17 mouse cellular contexts compared by ENCODE assay signal in the genomic region with DNA sequence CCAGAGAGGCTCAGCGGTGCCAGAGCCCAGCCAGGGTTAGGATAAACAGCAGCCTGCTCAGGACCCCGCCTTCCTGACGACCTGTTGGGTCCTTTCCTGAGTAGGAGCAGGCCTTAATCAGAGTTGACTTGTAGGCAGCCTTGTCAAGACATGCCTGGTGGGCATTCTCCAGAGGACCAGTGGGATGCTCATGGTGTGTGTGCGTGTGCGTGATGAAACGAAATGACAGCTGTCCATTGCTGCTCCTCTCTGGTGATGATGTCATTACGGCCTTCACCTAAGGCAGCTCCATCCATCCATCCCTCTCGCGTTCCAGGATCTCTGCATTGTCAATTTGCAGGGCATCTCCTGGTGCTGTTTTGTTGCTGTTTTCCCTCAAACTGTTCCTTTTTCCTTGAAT. TPM values are rescaled to one million over a fixed set of nuclear protein-coding genes. Genes with fewer than 3 reads are reported as not detected.
DNase-seq lines count a peak whose midpoint lies in the region; ATAC-seq and TF ChIP-seq lines count a peak whose summit lies in the region.
"Had no signal": no experiment of that assay in that cellular context is flagged by ENCODE, and none has a peak within 500 bp of the region (broad histone marks: within the 10 kb centered on the region; RNA-seq: fewer than 3 reads in every experiment).

No protein-coding gene starts in this region.

- H3K27ac ChIP-seq in limb, embryonic 12.5 days: 0 out of 2 replicates have a peak overlapping the region, but pooled peaks have one; percentile 82
- no peak overlapping the region for H3K27ac ChIP-seq in limb, embryonic 10.5 days
- H3K27ac ChIP-seq in neural tube, embryonic 11.5 days (ENCODE audit: low read depth, low read length): 0 out of 2 replicates have a peak overlapping the region, but pooled peaks have one; percentile 17
- no peak overlapping the region for H3K27ac ChIP-seq in neural tube, embryonic 15.5 days (replicated peaks)
- peak overlapping the region; percentile 72; the same call in 1 of the 2 replicates for H3K27ac ChIP-seq in limb, embryonic 13.5 days
- peak overlapping the region; percentile 81 for H3K27ac ChIP-seq in stomach, postnatal 0 days (replicated peaks)
- H3K27ac ChIP-seq in cerebellum, adult 2 months (ENCODE audit: insufficient read depth, low read length): no peak overlapping the region
- H3K27ac ChIP-seq: liver, embryonic 14.5 days; macrophage; midbrain, embryonic 12.5 days had no signal

- H3K27me3 ChIP-seq in limb, embryonic 12.5 days: no peaks in the 10 kb centered on the region
- no peaks in the 10 kb centered on the region for H3K27me3 ChIP-seq in limb, embryonic 10.5 days (ENCODE audit: low read depth, poor library complexity, severe bottlenecking)
- H3K27me3 ChIP-seq in neural tube, embryonic 11.5 days (ENCODE audit: control insufficient read depth, insufficient read depth, low read length): no peaks in the 10 kb centered on the region
- no peaks in the 10 kb centered on the region for H3K27me3 ChIP-seq in neural tube, embryonic 15.5 days (replicated peaks)
- H3K27me3 ChIP-seq in limb, embryonic 13.5 days: no peaks in the 10 kb centered on the region
- no peaks in the 10 kb centered on the region for H3K27me3 ChIP-seq in stomach, postnatal 0 days (ENCODE audit: control insufficient read depth, insufficient read depth, low read length)
- H3K27me3 ChIP-seq in cerebellum, adult 2 months (ENCODE audit: control insufficient read depth, insufficient read depth, low read length): no peaks in the 10 kb centered on the region
- H3K27me3 ChIP-seq: midbrain, embryonic 12.5 days had no signal

- TF ChIP-seq EP300 in stomach, postnatal 0 days (optimal IDR thresholded peaks at IDR 0.05): no peak

- WGBS in limb, embryonic 12.5 days: 78% methylated on average over 9 of the region's 9 CpGs
- 85% methylated on average over 9 of the region's 9 CpGs for WGBS in limb, embryonic 10.5 days
- 86% methylated on average over 9 of the region's 9 CpGs for WGBS in neural tube, embryonic 11.5 days
- 82% methylated on average over 9 of the region's 9 CpGs for WGBS in neural tube, embryonic 15.5 days
- 82% methylated on average over 9 of the region's 9 CpGs for WGBS in limb, embryonic 13.5 days
- 64% methylated on average over 9 of the region's 9 CpGs for WGBS in stomach, postnatal 0 days
- WGBS in cerebellum, adult 2 months: 82% methylated on average over 9 of the region's 9 CpGs

- DNase-seq in limb, embryonic 10.5 days (ENCODE audit: low spot score): no peak
- DNase-seq in neural tube, embryonic 11.5 days (ENCODE audit: low spot score): no peak
- no peak for DNase-seq in stomach, postnatal 0 days (ENCODE audit: low spot score)
- DNase-seq in cerebellum, adult 2 months: no peak
- DNase-seq in cerebellum, adult 9-11 months: no peak
- DNase-seq: B cell, adult 2 months; cerebellum, adult 8-10 months; right cerebral cortex, postnatal 4 days; thymus, postnatal 25 days had no signal

- TF ChIP-seq CTCF in stomach, postnatal 0 days (IDR thresholded peaks at IDR 0.05; ENCODE audit: low read depth): no peak
- TF ChIP-seq CTCF in cerebellum, adult 2 months (IDR thresholded peaks at IDR 0.05; ENCODE audit: borderline replicate concordance, insufficient read depth, low read depth, low read length): no peak

- no peak for ATAC-seq in limb, embryonic 12.5 days (ENCODE audit: insufficient number of reproducible peaks, insufficient read depth, low FRiP score, low TSS enrichment, low read depth)
- ATAC-seq in neural tube, embryonic 11.5 days (ENCODE audit: insufficient read depth, low FRiP score, low TSS enrichment): no peak
- ATAC-seq in neural tube, embryonic 15.5 days (ENCODE audit: low FRiP score): no peak
- ATAC-seq in limb, embryonic 13.5 days (ENCODE audit: low FRiP score, low read depth): no peak
- ATAC-seq in stomach, postnatal 0 days (ENCODE audit: low FRiP score, low TSS enrichment): no peak
- ATAC-seq: forebrain, embryonic 16.5 days; inflammation-experienced regulatory T-cells, adult 6 months had no signal

- 0 out of 2 replicates have a peak, but pooled peaks cover 5% of the 10 kb centered on the region for H3K9me3 ChIP-seq in limb, embryonic 12.5 days
- no peaks in the 10 kb centered on the region for H3K9me3 ChIP-seq in limb, embryonic 10.5 days (replicated peaks)
- no peaks in the 10 kb centered on the region for H3K9me3 ChIP-seq in neural tube, embryonic 11.5 days (ENCODE audit: control insufficient read depth, low read length)
- no peaks in the 10 kb centered on the region for H3K9me3 ChIP-seq in neural tube, embryonic 15.5 days (replicated peaks)
- no peaks in the 10 kb centered on the region for H3K9me3 ChIP-seq in limb, embryonic 13.5 days
- H3K9me3 ChIP-seq in stomach, postnatal 0 days (ENCODE audit: control insufficient read depth, low read length): no peaks in the 10 kb centered on the region
- H3K9me3 ChIP-seq: midbrain, embryonic 12.5 days had no signal

- H3K4me1 ChIP-seq in limb, embryonic 12.5 days (replicated peaks): peaks cover 68% of the 10 kb centered on the region
- H3K4me1 ChIP-seq in limb, embryonic 10.5 days: peaks cover 65% of the 10 kb centered on the region
- peaks cover 21% of the 10 kb centered on the region for H3K4me1 ChIP-seq in neural tube, embryonic 11.5 days (ENCODE audit: control insufficient read depth, insufficient read depth, low read length)
- H3K4me1 ChIP-seq in neural tube, embryonic 15.5 days: peaks cover 63% of the 10 kb centered on the region
- H3K4me1 ChIP-seq in limb, embryonic 13.5 days: peaks cover 64% of the 10 kb centered on the region
- peaks cover 15% of the 10 kb centered on the region for H3K4me1 ChIP-seq in stomach, postnatal 0 days (replicated peaks; ENCODE audit: control insufficient read depth, insufficient read depth)
- peaks cover 21% of the 10 kb centered on the region for H3K4me1 ChIP-seq in cerebellum, adult 2 months (ENCODE audit: control insufficient read depth, insufficient read depth, low read length)

- H3K4me3 ChIP-seq in limb, embryonic 12.5 days (replicated peaks): no peak overlapping the region
- H3K4me3 ChIP-seq in limb, embryonic 10.5 days: no peak overlapping the region
- no peak overlapping the region for H3K4me3 ChIP-seq in neural tube, embryonic 11.5 days (ENCODE audit: low read depth, low read length)
- H3K4me3 ChIP-seq in neural tube, embryonic 15.5 days (replicated peaks): no peak overlapping the region
- H3K4me3 ChIP-seq in limb, embryonic 13.5 days: no peak overlapping the region
- no peak overlapping the region for H3K4me3 ChIP-seq in stomach, postnatal 0 days (ENCODE audit: low read depth, low read length)
- no peak overlapping the region for H3K4me3 ChIP-seq in cerebellum, adult 2 months (replicated peaks; ENCODE audit: insufficient read depth, low read depth, low read length)
- H3K4me3 ChIP-seq: midbrain, embryonic 12.5 days had no signal

- H3K9ac ChIP-seq in limb, embryonic 12.5 days (replicated peaks): no peak overlapping the region
- H3K9ac ChIP-seq in neural tube, embryonic 11.5 days (ENCODE audit: low read length): no peak overlapping the region
- no peak overlapping the region for H3K9ac ChIP-seq in neural tube, embryonic 15.5 days (replicated peaks)
- no peak overlapping the region for H3K9ac ChIP-seq in limb, embryonic 13.5 days
- H3K9ac ChIP-seq in stomach, postnatal 0 days (ENCODE audit: low read length): no peak overlapping the region
- H3K9ac ChIP-seq: liver, embryonic 14.5 days; midbrain, embryonic 12.5 days had no signal

- no peak overlapping the region for H3K4me2 ChIP-seq in limb, embryonic 12.5 days
- no peak overlapping the region for H3K4me2 ChIP-seq in neural tube, embryonic 11.5 days (ENCODE audit: low read depth)
- no peak overlapping the region for H3K4me2 ChIP-seq in neural tube, embryonic 15.5 days
- H3K4me2 ChIP-seq in limb, embryonic 13.5 days (replicated peaks): no peak overlapping the region
- no peak overlapping the region; the same call in 1 of the 2 replicates for H3K4me2 ChIP-seq in stomach, postnatal 0 days (replicated peaks; ENCODE audit: low read depth)
- H3K4me2 ChIP-seq: midbrain, embryonic 12.5 days had no signal

- H3K36me3 ChIP-seq in limb, embryonic 12.5 days: peaks cover 17% of the 10 kb centered on the region; the same call in 1 of the 2 replicates
- peaks cover 29% of the 10 kb centered on the region for H3K36me3 ChIP-seq in limb, embryonic 10.5 days
- H3K36me3 ChIP-seq in neural tube, embryonic 11.5 days (ENCODE audit: control insufficient read depth, insufficient read depth, low read length): no peaks in the 10 kb centered on the region
- H3K36me3 ChIP-seq in neural tube, embryonic 15.5 days: no peaks in the 10 kb centered on the region
- peaks cover 19% of the 10 kb centered on the region; the same call in 1 of the 2 replicates for H3K36me3 ChIP-seq in limb, embryonic 13.5 days
- no peaks in the 10 kb centered on the region for H3K36me3 ChIP-seq in stomach, postnatal 0 days (ENCODE audit: control insufficient read depth, insufficient read depth, low read length)
- H3K36me3 ChIP-seq: midbrain, embryonic 12.5 days had no signal

- no peak for TF ChIP-seq POLR2A in cerebellum, adult 2 months (IDR thresholded peaks at IDR 0.05; ENCODE audit: borderline replicate concordance, insufficient read depth, low read length)

RNA-seq across cellular contexts. Expression of gene Srebf2, which starts 12.5 kb away (rescaled TPM):
- 186 and 188 TPM in 2 replicates for polyA plus RNA-seq in limb, embryonic 12.5 days (2016; fragmentation: Nextera tagmentation; extraction: Ambion mirVana)
- 182 and 190 TPM in 2 replicates for polyA plus RNA-seq in limb, embryonic 10.5 days (2016; fragmentation: Nextera tagmentation; extraction: Ambion mirVana)
- polyA plus RNA-seq in neural tube, embryonic 11.5 days (2014; fragmentation: Nextera tagmentation; extraction: Ambion mirVana): 179 and 195 TPM in 2 replicates
- 187 and 190 TPM in 2 replicates for polyA plus RNA-seq in neural tube, embryonic 15.5 days (2015; fragmentation: Nextera tagmentation; extraction: Ambion mirVana)
- 168 and 173 TPM in 2 replicates for polyA plus RNA-seq in limb, embryonic 13.5 days (2015; fragmentation: Nextera tagmentation; extraction: Ambion mirVana)
- 119 and 127 TPM in 2 replicates for polyA plus RNA-seq in stomach, postnatal 0 days (2015; fragmentation: Nextera tagmentation; extraction: Ambion mirVana)
- polyA plus RNA-seq in cerebellum, adult 2 months (2012; rRNA removed): 104 and 105 TPM in 2 replicates

RNA-seq across cellular contexts. Expression of gene Ccdc134, which starts 31.7 kb away (rescaled TPM):
- polyA plus RNA-seq in limb, embryonic 12.5 days (2016; fragmentation: Nextera tagmentation; extraction: Ambion mirVana): 23.4 and 26.6 TPM in 2 replicates
- 22.8 and 23.6 TPM in 2 replicates for polyA plus RNA-seq in limb, embryonic 10.5 days (2016; fragmentation: Nextera tagmentation; extraction: Ambion mirVana)
- polyA plus RNA-seq in neural tube, embryonic 11.5 days (2014; fragmentation: Nextera tagmentation; extraction: Ambion mirVana): 19.7 and 23.5 TPM in 2 replicates
- polyA plus RNA-seq in neural tube, embryonic 15.5 days (2015; fragmentation: Nextera tagmentation; extraction: Ambion mirVana): 11.1 and 13.6 TPM in 2 replicates
- 27.6 and 30.3 TPM in 2 replicates for polyA plus RNA-seq in limb, embryonic 13.5 days (2015; fragmentation: Nextera tagmentation; extraction: Ambion mirVana)
- 8.2 and 8.5 TPM in 2 replicates for polyA plus RNA-seq in stomach, postnatal 0 days (2015; fragmentation: Nextera tagmentation; extraction: Ambion mirVana)
- polyA plus RNA-seq in cerebellum, adult 2 months (2012; rRNA removed): 15.4 and 15.5 TPM in 2 replicates

RNA-seq across cellular contexts. Expression of gene Shisa8, which starts 53.1 kb away (rescaled TPM):
- polyA plus RNA-seq in limb, embryonic 12.5 days (2016; fragmentation: Nextera tagmentation; extraction: Ambion mirVana): 0.10 and 0.23 TPM in 2 replicates
- polyA plus RNA-seq in limb, embryonic 10.5 days (2016; fragmentation: Nextera tagmentation; extraction: Ambion mirVana): 0.15 TPM in 1 of 2 replicates, not detected in the other
- 0.30 and 0.46 TPM in 2 replicates for polyA plus RNA-seq in neural tube, embryonic 11.5 days (2014; fragmentation: Nextera tagmentation; extraction: Ambion mirVana)
- polyA plus RNA-seq in neural tube, embryonic 15.5 days (2015; fragmentation: Nextera tagmentation; extraction: Ambion mirVana): 4.6 and 6.7 TPM in 2 replicates
- 0.15 and 0.34 TPM in 2 replicates for polyA plus RNA-seq in limb, embryonic 13.5 days (2015; fragmentation: Nextera tagmentation; extraction: Ambion mirVana)
- 0.06 and 0.23 TPM in 2 replicates for polyA plus RNA-seq in stomach, postnatal 0 days (2015; fragmentation: Nextera tagmentation; extraction: Ambion mirVana)
- 65.4 and 69.9 TPM in 2 replicates for polyA plus RNA-seq in cerebellum, adult 2 months (2012; rRNA removed)
- polyA plus RNA-seq: inflammation-experienced regulatory T-cells, adult 6 months; macrophage had no signal

Comparison
In these comparisons a context has a peak if more than half of its experiments do, and no peak if none do; other contexts are left out.
1. H3K27ac ChIP-seq: peak in limb, embryonic 12.5 days (single experiment), neural tube, embryonic 11.5 days (single experiment), limb, embryonic 13.5 days (single experiment) and stomach, postnatal 0 days (single experiment); none in limb, embryonic 10.5 days (single experiment), neural tube, embryonic 15.5 days (single experiment) and cerebellum, adult 2 months (single experiment).